Mouse (Mus musculus) MEL (cell line): ENCODE measurements around the gene Rpap1. TPM values are rescaled to one million over a fixed set of nuclear protein-coding genes. Genes with fewer than 3 reads are reported as not detected.

Experiments
- DNase-seq: peaks from one replicate; pipeline ENCODE4 v3.0.0; 2011; ENCODE audit warnings: low read depth, low spot score
- H3K27ac ChIP-seq: 2 replicates; pipeline ENCODE4 v1.5.1; 2012; ENCODE audit warnings: low read depth, mild to moderate bottlenecking, control low read depth, low read length, moderate library complexity; ENCODE audit not compliant: control insufficient read depth
- H3K27me3 ChIP-seq, 2 experiments: fragments of 150-350 bp in 1 of 2; sonication (generic) in 1 of 2; 2 replicates each; pipeline ENCODE4 v1.6.1; 2012; ENCODE audit warnings: low read length in 2 of 2, mild to moderate bottlenecking in 2 of 2, improper control_type of control experiment in 1 of 2, moderate library complexity in 1 of 2; ENCODE audit not compliant: insufficient read depth in 2 of 2, control insufficient read depth in 1 of 2
- H3K36me3 ChIP-seq, 2 experiments: 2 replicates each; pipeline ENCODE4 v1.6.1; 2012 to 2014; ENCODE audit warnings: low read length in 2 of 2, improper control_type of control experiment in 1 of 2, inconsistent platforms in 1 of 2, mild to moderate bottlenecking in 1 of 2; ENCODE audit not compliant: insufficient read depth in 2 of 2, control insufficient read depth in 1 of 2
- H3K4me1 ChIP-seq, 2 experiments: fragments of 150-350 bp in 1 of 2; sonication (generic) in 1 of 2; 2 replicates each; pipeline ENCODE4 v1.6.1; 2012; ENCODE audit warnings: low read length in 2 of 2, improper control_type of control experiment in 1 of 2, mild to moderate bottlenecking in 1 of 2; ENCODE audit not compliant: insufficient read depth in 2 of 2, control insufficient read depth in 1 of 2
- H3K4me3 ChIP-seq, 2 experiments: fragments of 150-350 bp in 1 of 2; sonication (generic) in 1 of 2; 2 replicates each; pipeline ENCODE4 v1.5.1; 2012; ENCODE audit warnings: low read depth in 2 of 2, low read length in 2 of 2, mild to moderate bottlenecking in 2 of 2, moderate library complexity in 2 of 2, control low read depth in 1 of 2, improper control_type of control experiment in 1 of 2; ENCODE audit not compliant: control insufficient read depth in 1 of 2, insufficient read depth in 1 of 2
- H3K79me2 ChIP-seq: 2 replicates; pipeline ENCODE4 v1.6.1; 2012; ENCODE audit warnings: mild to moderate bottlenecking, low read length, moderate library complexity; ENCODE audit not compliant: control insufficient read depth, poor library complexity, insufficient read depth
- H3K9ac ChIP-seq: 2 replicates; pipeline ENCODE4 v1.6.1; 2012; ENCODE audit warnings: low read depth, mild to moderate bottlenecking, control low read depth, low read length, moderate library complexity; ENCODE audit not compliant: control insufficient read depth, poor library complexity, severe bottlenecking
- H3K9me3 ChIP-seq: fragments of 150-350 bp; sonication (generic); replicated peaks from 2 replicates; pipeline ENCODE4 v1.6.1; 2012; ENCODE audit warnings: mild to moderate bottlenecking, low read length, improper control_type of control experiment, moderate library complexity; ENCODE audit not compliant: insufficient read depth
- BHLHE40 ChIP-seq: IDR thresholded peaks from 2 replicates; pipeline ENCODE4 v1.6.1; 2012; ENCODE audit warnings: low read depth, mild to moderate bottlenecking, inconsistent platforms, low read length, improper control_type of control experiment, borderline replicate concordance
- CHD1 ChIP-seq: IDR thresholded peaks from 2 replicates; pipeline ENCODE4 v1.6.1; 2012; ENCODE audit warnings: low read depth, mild to moderate bottlenecking, inconsistent platforms, low read length, improper control_type of control experiment
- CHD2 ChIP-seq: IDR thresholded peaks from 2 replicates; pipeline ENCODE4 v1.6.1; 2011; ENCODE audit warnings: low read length, improper control_type of control experiment
- CTCF ChIP-seq, 3 experiments: IDR thresholded peaks in 2 of 3; conservative IDR thresholded peaks in 1 of 3; 2 replicates each; pipeline ENCODE4 v1.5.1; 2011 to 2012; ENCODE audit warnings: low read length in 3 of 3, low read depth in 2 of 3, mild to moderate bottlenecking in 2 of 3, improper control_type of control experiment in 1 of 3, inconsistent platforms in 1 of 3, mixed read lengths in 1 of 3, moderate library complexity in 1 of 3; ENCODE audit not compliant: control insufficient read depth in 1 of 3, insufficient read depth in 1 of 3, poor library complexity in 1 of 3, severe bottlenecking in 1 of 3
- E2F4 ChIP-seq: IDR thresholded peaks from 2 replicates; pipeline ENCODE4 v1.6.1; 2011; ENCODE audit warnings: low read depth, low read length, improper control_type of control experiment, borderline replicate concordance
- ELF1 ChIP-seq: IDR thresholded peaks from 2 replicates; pipeline ENCODE4 v1.6.1; 2014; ENCODE audit warnings: low read depth, mild to moderate bottlenecking, inconsistent platforms, low read length, improper control_type of control experiment, moderate library complexity
- ETS1 ChIP-seq: IDR thresholded peaks from 2 replicates; pipeline ENCODE4 v1.6.1; 2012; ENCODE audit warnings: low read depth, mild to moderate bottlenecking, inconsistent platforms, low read length, improper control_type of control experiment, moderate library complexity
- GABPA ChIP-seq: IDR thresholded peaks from 2 replicates; pipeline ENCODE4 v1.6.1; 2012; ENCODE audit warnings: low read depth, mild to moderate bottlenecking, inconsistent platforms, low read length, improper control_type of control experiment, moderate library complexity
- GATA1 ChIP-seq: IDR thresholded peaks from 2 replicates; pipeline ENCODE4 v1.6.1; 2011; ENCODE audit warnings: low read depth, low read length, improper control_type of control experiment
- HCFC1 ChIP-seq: IDR thresholded peaks from 2 replicates; pipeline ENCODE4 v1.6.1; 2012; ENCODE audit warnings: low read depth, mild to moderate bottlenecking, inconsistent platforms, low read length, improper control_type of control experiment, moderate library complexity
- KAT2A ChIP-seq: conservative IDR thresholded peaks from 2 replicates; pipeline ENCODE4 v1.6.1; 2012; ENCODE audit warnings: low read depth, low read length, improper control_type of control experiment, inconsistent platforms
- MAFK ChIP-seq: IDR thresholded peaks from 2 replicates; pipeline ENCODE4 v1.6.1; 2011; ENCODE audit warnings: low read depth, mild to moderate bottlenecking, low read length, improper control_type of control experiment, borderline replicate concordance
- MAX ChIP-seq: IDR thresholded peaks from 2 replicates; pipeline ENCODE4 v1.6.1; 2011; ENCODE audit warnings: low read length, improper control_type of control experiment
- MEF2A ChIP-seq: IDR thresholded peaks from 2 replicates; pipeline ENCODE4 v1.6.1; 2014; ENCODE audit warnings: low read depth, mild to moderate bottlenecking, inconsistent platforms, low read length, improper control_type of control experiment; ENCODE audit not compliant: poor library complexity, insufficient replicate concordance, severe bottlenecking; ENCODE audit errors: extremely low read depth
- MXI1 ChIP-seq: IDR thresholded peaks from 2 replicates; pipeline ENCODE4 v1.6.1; 2011; ENCODE audit warnings: mild to moderate bottlenecking, low read depth, low read length, improper control_type of control experiment
- MYB ChIP-seq: IDR thresholded peaks from 2 replicates; pipeline ENCODE4 v1.6.1; 2011; ENCODE audit warnings: mild to moderate bottlenecking, low read depth, low read length, improper control_type of control experiment
- MYC ChIP-seq: IDR thresholded peaks from 2 replicates; pipeline ENCODE4 v1.6.1; 2011; ENCODE audit warnings: low read depth, mild to moderate bottlenecking, low read length, improper control_type of control experiment, moderate library complexity
- NELFE ChIP-seq: IDR thresholded peaks from 2 replicates; pipeline ENCODE4 v1.6.1; 2011; ENCODE audit warnings: low read depth, low read length, improper control_type of control experiment
- POLR2AphosphoS2 ChIP-seq: IDR thresholded peaks from 2 replicates; pipeline ENCODE4 v1.6.1; 2011; ENCODE audit warnings: low read length, improper control_type of control experiment
- RAD21 ChIP-seq: IDR thresholded peaks from 2 replicates; pipeline ENCODE4 v1.6.1; 2011; ENCODE audit warnings: mild to moderate bottlenecking, low read depth, low read length, improper control_type of control experiment
- RCOR1 ChIP-seq: IDR thresholded peaks from 2 replicates; pipeline ENCODE4 v1.6.1; 2012; ENCODE audit warnings: low read depth, mild to moderate bottlenecking, inconsistent platforms, low read length, improper control_type of control experiment
- SMC3 ChIP-seq: IDR thresholded peaks from 2 replicates; pipeline ENCODE4 v1.6.1; 2011; ENCODE audit warnings: low read depth, low read length, improper control_type of control experiment
- TCF12 ChIP-seq: IDR thresholded peaks from 2 replicates; pipeline ENCODE4 v1.6.1; 2014; ENCODE audit warnings: low read depth, mild to moderate bottlenecking, inconsistent platforms, low read length, improper control_type of control experiment, moderate library complexity
- UBTF ChIP-seq: IDR thresholded peaks from 2 replicates; pipeline ENCODE4 v1.6.1; 2012; ENCODE audit warnings: low read depth, mild to moderate bottlenecking, inconsistent platforms, low read length, improper control_type of control experiment, moderate library complexity, borderline replicate concordance; ENCODE audit not compliant: insufficient read depth
- USF1 ChIP-seq: IDR thresholded peaks from 2 replicates; pipeline ENCODE4 v1.6.1; 2014; ENCODE audit warnings: low read depth, mild to moderate bottlenecking, inconsistent platforms, low read length, improper control_type of control experiment, moderate library complexity
- USF2 ChIP-seq, 2 experiments: IDR thresholded peaks; 2 replicates each; pipeline ENCODE4 v1.6.1; 2011 to 2012; ENCODE audit warnings: improper control_type of control experiment in 2 of 2, low read length in 2 of 2, borderline replicate concordance in 1 of 2, inconsistent platforms in 1 of 2, low read depth in 1 of 2, mild to moderate bottlenecking in 1 of 2; ENCODE audit not compliant: insufficient read depth in 1 of 2
- ZC3H11A ChIP-seq: IDR thresholded peaks from 2 replicates; pipeline ENCODE4 v1.6.1; 2012; ENCODE audit warnings: low read depth, mild to moderate bottlenecking, inconsistent platforms, low read length, improper control_type of control experiment
- ZKSCAN1 ChIP-seq: IDR thresholded peaks from 2 replicates; pipeline ENCODE4 v1.6.1; 2012; ENCODE audit warnings: low read depth, mild to moderate bottlenecking, inconsistent platforms, low read length, improper control_type of control experiment, moderate library complexity
- ZMIZ1 ChIP-seq: IDR thresholded peaks from 2 replicates; pipeline ENCODE4 v1.6.1; 2012; ENCODE audit warnings: low read depth, mild to moderate bottlenecking, inconsistent platforms, low read length, improper control_type of control experiment, moderate library complexity
- ZNF384 ChIP-seq: IDR thresholded peaks from 2 replicates; pipeline ENCODE4 v1.6.1; 2012; ENCODE audit warnings: low read depth, mild to moderate bottlenecking, inconsistent platforms, low read length, improper control_type of control experiment
- polyA plus RNA-seq, 2 experiments: library from polyadenylated mRNA; stranded (reverse) in 1 of 2; unstranded in 1 of 2; fragments of >175 nt in 1 of 2; fragments of >200 nt in 1 of 2; gene quantifications; 2 replicates each; pipeline versions ENCODE4 v1.2.1 to v1.2.4; 2012; ENCODE audit warnings: low replicate concordance in 2 of 2, low read depth in 1 of 2; ENCODE audit not compliant: insufficient read length in 2 of 2, insufficient read depth in 1 of 2, missing spikeins in 1 of 2
- total RNA-seq: library from RNA; depleted of rRNA; stranded (reverse); fragments of 300-350 nt; gene quantifications from 2 replicates; pipeline ENCODE4 v1.2.3, GENCODE M21; 2012

Gene Rpap1
- total and polyA plus RNA-seq, 3 experiments, result 12.9 to 26.8 TPM; not detected in 1

- Histone ChIP-seq H3K9me3 (no peaks in the 10 kb centered on the region), H3K79me2 (no peaks in the 10 kb centered on the region), H3K27me3 (no peaks in the 10 kb centered on the region), H3K36me3 (peaks cover 0 to 6% of the 10 kb centered on the region in 2 experiments; a peak in 2 of 4 replicates), H3K27ac (no peak overlapping the region), H3K4me3 (no peak overlapping the region), H3K4me1 (peaks cover 6 to 7% of the 10 kb centered on the region in 2 experiments), H3K9ac (no peak overlapping the region)
- no peak for DNase-seq
- TF ChIP-seq MXI1 (no peak), ZC3H11A (no peak), HCFC1 (no peak), ZKSCAN1 (no peak), E2F4 (no peak), MEF2A (no peak), POLR2AphosphoS2 (no peak), ETS1 (no peak), GATA1 (no peak)
These were observed 33.8 kb upstream of the Rpap1 start for GRCm38 (mm10) chr2:119821136-119821535.

- no peaks in the 10 kb centered on the region for H3K27me3 ChIP-seq
- no peak overlapping the region for H3K27ac ChIP-seq
- no peaks in the 10 kb centered on the region for H3K9me3 ChIP-seq
- no peak overlapping the region for H3K4me3 ChIP-seq
- H3K9ac ChIP-seq, result no peak overlapping the region
- no peaks in the 10 kb centered on the region for H3K79me2 ChIP-seq
- H3K4me1 ChIP-seq, result peaks cover 6 to 7% of the 10 kb centered on the region in 2 experiments
- H3K36me3 ChIP-seq, result peaks cover 0 to 6% of the 10 kb centered on the region in 2 experiments; a peak in 2 of 4 replicates
- DNase-seq, result peak; percentile 60
- TF ChIP-seq ETS1 (no peak), E2F4 (no peak), BHLHE40 (peak; percentile 73), CHD2 (no peak), NELFE (no peak), GABPA (no peak), MAX (no peak), CTCF (IDR thresholded peaks at IDR 0.05 in 2 of 3, conservative IDR thresholded peaks at IDR 0.05 in 1 of 3; ENCODE audit: control insufficient read depth in 1 of 3, insufficient read depth in 1 of 3, low read depth in 2 of 3, low read length in 3 of 3, poor library complexity in 1 of 3, severe bottlenecking in 1 of 3) (no peak), SMC3 (no peak), MYB (no peak), TCF12 (peak; percentile 46; the same call in 1 of the 2 replicates), RCOR1 (no peak), ELF1 (no peak), RAD21 (no peak), USF1 (peak; percentile 53; the same call in 1 of the 2 replicates), KAT2A (no peak), ZC3H11A (no peak), GATA1 (peak; percentile 65), MYC (0 out of 2 replicates have a peak, but pooled peaks have one; percentile 30), ZNF384 (no peak), USF2 (IDR thresholded peaks at IDR 0.05; ENCODE audit: borderline replicate concordance in 1 of 2, insufficient read depth in 1 of 2, low read depth in 1 of 2, low read length in 2 of 2) (no peak), CHD1 (no peak), MAFK (no peak), UBTF (no peak), ZKSCAN1 (no peak), ZMIZ1 (no peak)
These were observed 31.4 kb upstream of the Rpap1 start for GRCm38 (mm10) chr2:119818668-119819272.
